Mouse (Mus musculus): ENCODE measurements around the gene Erp27. TPM values are rescaled to one million over a fixed set of nuclear protein-coding genes. Genes with fewer than 3 reads are reported as not detected.

Erp27 gene
- polyA plus RNA-seq, 1 experiment: 0.05 TPM

DNA sequence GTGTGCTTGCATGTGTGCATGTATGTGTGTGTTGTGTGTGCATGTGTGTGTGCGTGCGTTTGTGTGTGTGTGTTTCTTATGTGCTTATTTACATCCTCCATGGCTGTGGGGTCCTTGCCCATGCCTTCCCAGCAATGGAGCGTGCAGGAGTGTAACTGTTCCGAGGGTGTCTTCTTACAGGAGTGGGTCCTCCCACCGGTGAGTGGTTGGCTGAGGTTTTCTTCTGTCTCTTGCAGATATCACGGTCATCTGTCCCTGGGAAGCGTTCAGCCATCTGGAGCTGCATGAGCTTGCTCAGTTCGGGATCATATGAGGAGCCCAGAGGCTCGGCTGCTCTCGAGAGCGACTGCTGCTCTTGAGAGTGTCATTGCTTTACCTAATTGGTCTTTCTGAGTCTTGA is 41.0 kb upstream of the Erp27 start:
- TF ChIP-seq TCF12 (IDR thresholded peaks at IDR 0.05; ENCODE audit: insufficient read depth, poor library complexity, severe bottlenecking): no peak
- no peak for TF ChIP-seq TCF3 (IDR thresholded peaks at IDR 0.05; ENCODE audit: insufficient read length, low read depth)
- no peak for TF ChIP-seq POLR2A (IDR thresholded peaks at IDR 0.05; ENCODE audit: insufficient read length, low read depth)
- no peak for TF ChIP-seq MYOG (IDR thresholded peaks at IDR 0.05; ENCODE audit: control insufficient read depth in 1 of 3, insufficient read depth in 1 of 3, insufficient read length in 2 of 3, low read depth in 2 of 3)
- TF ChIP-seq POLR2AphosphoS2 (IDR thresholded peaks at IDR 0.05; ENCODE audit: insufficient read length, low read depth): no peak
- TF ChIP-seq CEBPB (IDR thresholded peaks at IDR 0.05; ENCODE audit: insufficient read depth, poor library complexity, severe bottlenecking): no peak
- no peak for TF ChIP-seq USF1 (IDR thresholded peaks at IDR 0.05; ENCODE audit: low read depth)
- TF ChIP-seq SRF (IDR thresholded peaks at IDR 0.05; ENCODE audit: control insufficient read depth, insufficient read length, low read depth): no peak
- TF ChIP-seq E2F4 (IDR thresholded peaks at IDR 0.05; ENCODE audit: insufficient read depth): no peak
- TF ChIP-seq REST (IDR thresholded peaks at IDR 0.05; ENCODE audit: insufficient read depth, insufficient read length): no peak
- TF ChIP-seq MYOD1 (IDR thresholded peaks at IDR 0.05; ENCODE audit: control insufficient read depth in 1 of 3, insufficient read length in 2 of 3, low read depth in 2 of 3): no peak
- no peak for TF ChIP-seq MAX (IDR thresholded peaks at IDR 0.05; ENCODE audit: low read depth)
- Histone ChIP-seq H3ac (ENCODE audit: control insufficient read depth, insufficient read length) (no peak overlapping the region), H3K4me3 (no peak overlapping the region), H3K36me3 (ENCODE audit: control insufficient read depth, insufficient read depth) (no peaks in the 10 kb centered on the region), H3K27me3 (ENCODE audit: control insufficient read depth, insufficient read depth, insufficient read length) (no peaks in the 10 kb centered on the region), H3K79me2 (ENCODE audit: control insufficient read depth, insufficient read depth) (no peaks in the 10 kb centered on the region), H3K4me2 (ENCODE audit: low read depth) (no peak overlapping the region)

DNA sequence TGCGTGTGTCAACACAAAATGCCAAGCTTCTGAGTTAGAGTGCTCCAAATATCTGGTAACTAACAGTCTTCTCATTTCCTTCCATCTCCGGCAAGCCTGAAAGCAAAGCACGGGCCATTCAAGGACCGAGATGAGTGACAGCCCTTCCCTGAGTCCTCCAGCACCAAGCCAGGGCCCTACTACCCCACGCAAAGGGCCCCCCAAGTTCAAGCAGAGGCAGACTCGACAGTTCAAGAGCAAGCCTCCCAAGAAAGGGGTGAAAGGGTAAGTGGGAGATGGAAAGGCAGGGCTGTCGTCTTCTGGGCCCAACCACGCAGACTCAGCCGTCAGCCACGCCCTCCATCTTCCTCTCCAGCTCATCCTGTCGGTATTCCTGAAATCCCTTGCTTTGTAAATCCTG is 37.2 kb upstream of the Erp27 start:
- Histone ChIP-seq H3K79me2 (ENCODE audit: control insufficient read depth, insufficient read depth) (no peaks in the 10 kb centered on the region), H3K4me3 (no peak overlapping the region), H3K4me2 (ENCODE audit: low read depth) (peak overlapping the region; percentile 21), H3K27me3 (ENCODE audit: control insufficient read depth, insufficient read depth, insufficient read length) (no peaks in the 10 kb centered on the region), H3K36me3 (ENCODE audit: control insufficient read depth, insufficient read depth) (no peaks in the 10 kb centered on the region), H3ac (ENCODE audit: control insufficient read depth, insufficient read length) (no peak overlapping the region)
- no peak for TF ChIP-seq TCF3 (IDR thresholded peaks at IDR 0.05; ENCODE audit: insufficient read length, low read depth)
- TF ChIP-seq MYOD1 (IDR thresholded peaks at IDR 0.05; ENCODE audit: control insufficient read depth in 1 of 3, insufficient read length in 2 of 3, low read depth in 2 of 3): no peak
- no peak for TF ChIP-seq E2F4 (IDR thresholded peaks at IDR 0.05; ENCODE audit: insufficient read depth)
- TF ChIP-seq TCF12 (IDR thresholded peaks at IDR 0.05; ENCODE audit: insufficient read depth, poor library complexity, severe bottlenecking): no peak
- no peak for TF ChIP-seq USF1 (IDR thresholded peaks at IDR 0.05; ENCODE audit: low read depth)

DNA sequence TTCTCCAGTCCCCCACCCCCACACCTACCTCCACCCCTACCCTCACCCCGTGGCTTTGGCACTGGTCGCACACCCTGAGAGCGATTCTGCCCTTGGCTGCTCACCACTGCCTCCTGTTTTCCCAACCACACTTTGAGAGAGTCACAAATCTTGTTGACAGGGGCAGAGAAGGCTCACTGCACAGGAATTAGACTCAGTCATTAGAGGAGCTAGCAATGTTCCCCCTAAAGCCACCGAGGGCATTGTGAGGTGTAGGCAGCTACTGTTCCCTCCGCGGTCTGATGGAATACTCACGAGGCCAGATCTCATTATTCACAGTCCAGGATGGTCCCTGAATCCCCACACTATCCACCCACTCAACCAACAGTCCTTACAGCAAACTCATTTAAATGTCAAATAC is 35.1 kb upstream of the Erp27 start:
- Histone ChIP-seq H3K4me3 (no peak overlapping the region), H3K36me3 (ENCODE audit: control insufficient read depth, insufficient read depth) (no peaks in the 10 kb centered on the region), H3ac (ENCODE audit: control insufficient read depth, insufficient read length) (no peak overlapping the region), H3K79me2 (ENCODE audit: control insufficient read depth, insufficient read depth) (no peaks in the 10 kb centered on the region), H3K4me2 (ENCODE audit: low read depth) (peak overlapping the region; percentile 46), H3K27me3 (ENCODE audit: control insufficient read depth, insufficient read depth, insufficient read length) (no peaks in the 10 kb centered on the region)
- no peak for TF ChIP-seq POLR2A (IDR thresholded peaks at IDR 0.05; ENCODE audit: insufficient read length, low read depth)
- TF ChIP-seq MYOG (IDR thresholded peaks at IDR 0.05; ENCODE audit: control insufficient read depth in 1 of 3, insufficient read depth in 1 of 3, insufficient read length in 2 of 3, low read depth in 2 of 3): no peak

DNA sequence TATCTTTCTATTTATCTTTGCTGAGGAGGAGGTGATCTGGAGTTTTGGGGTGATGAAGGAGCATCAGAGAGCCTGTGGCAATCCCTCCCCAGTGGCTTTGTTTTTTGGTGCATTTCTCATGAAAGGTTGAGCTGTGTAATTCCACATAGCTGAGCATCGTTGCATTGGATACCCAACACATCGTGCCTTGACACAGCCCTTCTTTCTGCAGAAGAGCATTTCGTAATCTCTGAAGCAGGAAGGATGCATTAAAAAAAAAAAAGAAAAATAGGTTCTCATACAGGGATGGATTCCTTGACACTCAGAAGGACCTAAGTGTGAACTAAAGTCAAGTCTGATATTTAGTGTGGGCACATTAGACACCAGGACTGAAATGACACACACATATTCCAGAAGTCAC is 33.3 kb upstream of the Erp27 start:
- H3K27me3 ChIP-seq (ENCODE audit: control insufficient read depth, insufficient read depth, insufficient read length): no peaks in the 10 kb centered on the region
- no peak overlapping the region for H3ac ChIP-seq (ENCODE audit: control insufficient read depth, insufficient read length)
- H3K79me2 ChIP-seq (ENCODE audit: control insufficient read depth, insufficient read depth): no peaks in the 10 kb centered on the region
- H3K4me3 ChIP-seq: no peak overlapping the region
- no peak for TF ChIP-seq REST (IDR thresholded peaks at IDR 0.05; ENCODE audit: insufficient read depth, insufficient read length)
- no peak for TF ChIP-seq E2F4 (IDR thresholded peaks at IDR 0.05; ENCODE audit: insufficient read depth)
- TF ChIP-seq MAX (IDR thresholded peaks at IDR 0.05; ENCODE audit: low read depth): no peak
- no peak for TF ChIP-seq SRF (IDR thresholded peaks at IDR 0.05; ENCODE audit: control insufficient read depth, insufficient read length, low read depth)
- TF ChIP-seq MYOD1 (IDR thresholded peaks at IDR 0.05; ENCODE audit: control insufficient read depth in 1 of 3, insufficient read length in 2 of 3, low read depth in 2 of 3): no peak
- no peak for TF ChIP-seq TCF3 (IDR thresholded peaks at IDR 0.05; ENCODE audit: insufficient read length, low read depth)
- no peak for TF ChIP-seq POLR2AphosphoS2 (IDR thresholded peaks at IDR 0.05; ENCODE audit: insufficient read length, low read depth)
- no peak for TF ChIP-seq POLR2A (IDR thresholded peaks at IDR 0.05; ENCODE audit: insufficient read length, low read depth)
- no peak for TF ChIP-seq TCF12 (IDR thresholded peaks at IDR 0.05; ENCODE audit: insufficient read depth, poor library complexity, severe bottlenecking)
- TF ChIP-seq USF1 (IDR thresholded peaks at IDR 0.05; ENCODE audit: low read depth): no peak
- TF ChIP-seq MYOG (IDR thresholded peaks at IDR 0.05; ENCODE audit: control insufficient read depth in 1 of 3, insufficient read depth in 1 of 3, insufficient read length in 2 of 3, low read depth in 2 of 3): no peak
- TF ChIP-seq CEBPB (IDR thresholded peaks at IDR 0.05; ENCODE audit: insufficient read depth, poor library complexity, severe bottlenecking): no peak
- no peaks in the 10 kb centered on the region for H3K36me3 ChIP-seq (ENCODE audit: control insufficient read depth, insufficient read depth)
- H3K4me2 ChIP-seq (ENCODE audit: low read depth): no peak overlapping the region

DNA sequence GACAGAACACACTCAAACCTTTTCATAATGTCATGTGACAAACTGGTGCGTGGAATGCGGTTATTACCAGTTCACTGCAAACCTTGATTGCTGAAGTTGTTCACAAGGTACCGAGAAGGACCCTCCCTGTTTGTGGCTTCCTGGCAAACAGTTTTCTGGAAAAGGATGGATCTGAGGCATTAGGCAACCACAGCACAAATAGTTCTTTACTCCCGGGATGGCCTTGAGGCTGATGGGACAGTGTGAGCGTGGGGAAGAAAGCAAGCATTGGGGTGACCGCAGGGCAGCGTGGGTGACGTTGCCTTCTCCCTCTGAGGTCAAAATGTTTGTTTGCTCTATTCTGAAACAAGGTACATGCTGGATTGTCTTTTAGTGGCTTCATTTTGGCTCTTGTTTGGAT is 32.7 kb upstream of the Erp27 start:
- TF ChIP-seq POLR2A (IDR thresholded peaks at IDR 0.05; ENCODE audit: insufficient read length, low read depth) (no peak), MYOD1 (IDR thresholded peaks at IDR 0.05; ENCODE audit: control insufficient read depth in 1 of 3, insufficient read length in 2 of 3, low read depth in 2 of 3) (no peak), USF1 (IDR thresholded peaks at IDR 0.05; ENCODE audit: low read depth) (no peak), CEBPB (IDR thresholded peaks at IDR 0.05; ENCODE audit: insufficient read depth, poor library complexity, severe bottlenecking) (no peak)
- Histone ChIP-seq H3K4me3 (no peak overlapping the region), H3K27me3 (ENCODE audit: control insufficient read depth, insufficient read depth, insufficient read length) (no peaks in the 10 kb centered on the region), H3ac (ENCODE audit: control insufficient read depth, insufficient read length) (no peak overlapping the region), H3K4me2 (ENCODE audit: low read depth) (no peak overlapping the region), H3K36me3 (ENCODE audit: control insufficient read depth, insufficient read depth) (no peaks in the 10 kb centered on the region), H3K79me2 (ENCODE audit: control insufficient read depth, insufficient read depth) (no peaks in the 10 kb centered on the region)

All from myocyte (in vitro differentiated cells).